Mouse (Mus musculus) adrenal gland, adult 18-20 months (tissue): Measurements from ENCODE around the gene Foxk2. TPM values are rescaled to one million over a fixed set of nuclear protein-coding genes. Genes with fewer than 3 reads are reported as not detected.
"Not testable (repeated sequence)": the region's sequence is repeated elsewhere in the genome, so short reads cannot be mapped to it uniquely, and the experiment has no call there.

Source experiments
- DNase-seq, 2 experiments: peaks; one replicate each; pipeline ENCODE4 v3.0.0; 2021 to 2022; ENCODE audit warnings: low spot score in 2 of 2
- total RNA-seq, 2 experiments: library from RNA; stranded (reverse); gene quantifications; 1 replicate in 1 of 2; 2 replicates in 1 of 2; pipeline ENCODE4 v1.2.3; 2021

Foxk2 gene
- total RNA-seq, 2 experiments from 2014 or later = 41.6 to 45.5 TPM

GRCm38 (mm10) chr11:121277516-121277915 is 17.7 kb downstream of the Foxk2 start:
- no peak for DNase-seq

- no peak for DNase-seq
These were observed 18.2 kb downstream of the Foxk2 start for GRCm38 (mm10) chr11:121278011-121278410.

GRCm38 (mm10) chr11:121282911-121283310 is 23.1 kb downstream of the Foxk2 start:
- DNase-seq = no peak

DNA sequence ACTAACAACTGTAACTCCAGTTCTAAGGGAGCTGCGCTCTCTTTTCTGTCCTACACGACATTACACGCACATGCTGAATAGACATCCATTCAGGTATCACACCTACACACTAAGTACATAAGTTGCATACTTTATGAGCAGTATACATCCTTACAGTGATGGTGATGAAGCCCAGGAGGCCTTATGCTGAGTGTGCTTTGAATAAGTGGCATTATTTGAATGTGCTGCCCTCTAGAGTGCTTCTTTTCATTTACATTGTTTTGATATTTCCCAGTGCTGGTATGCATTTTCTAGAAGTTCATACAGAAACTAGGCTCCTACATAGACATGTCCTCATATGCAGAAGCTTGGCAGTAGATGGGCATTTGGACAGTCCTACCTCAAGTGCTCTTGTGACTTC is 30.1 kb downstream of the Foxk2 start:
- no peak for DNase-seq

DNA sequence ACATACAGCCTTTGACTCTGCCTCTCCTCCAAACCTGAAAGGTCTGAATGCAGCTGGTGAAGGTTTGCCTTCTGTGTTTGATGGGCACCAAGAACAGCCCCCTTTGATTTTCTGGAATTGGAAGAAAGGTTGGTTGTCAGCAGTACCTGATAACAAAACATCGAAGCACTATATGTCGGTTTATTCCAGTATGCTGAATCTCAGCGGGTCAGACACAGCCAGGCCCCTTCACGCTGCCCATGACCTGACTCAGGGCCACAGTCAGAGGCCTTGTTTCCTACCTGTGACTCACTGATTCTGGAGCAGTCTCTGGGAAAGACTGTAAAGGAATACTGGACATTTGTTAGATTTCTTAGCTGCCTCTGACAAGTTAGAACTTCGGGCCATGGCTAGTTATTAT is 35.0 kb downstream of the Foxk2 start:
- no peak for DNase-seq

- DNase-seq = no peak
These were observed 38.7 kb downstream of the Foxk2 start for GRCm38 (mm10) chr11:121298493-121298892.

DNA sequence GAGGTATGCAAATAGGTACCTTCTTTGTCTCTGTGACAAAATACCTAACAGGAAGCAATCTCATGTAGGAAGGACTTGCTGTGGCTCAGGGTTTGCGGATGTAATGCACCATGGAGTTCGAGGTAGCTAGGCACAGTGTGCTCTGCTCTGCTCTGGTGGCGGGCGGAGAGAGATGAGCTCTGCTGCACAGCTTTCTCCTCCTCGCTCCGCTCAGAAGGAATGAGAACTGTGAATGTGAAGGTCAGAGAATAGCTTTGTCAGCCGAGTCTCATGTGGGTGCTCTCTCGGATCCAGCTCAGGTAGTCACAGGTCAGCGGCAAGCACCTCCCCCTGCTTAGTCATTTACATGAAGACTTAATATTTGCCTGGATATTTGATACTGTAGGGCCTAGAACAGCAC is 40.5 kb downstream of the Foxk2 start:
- DNase-seq = no peak

DNA sequence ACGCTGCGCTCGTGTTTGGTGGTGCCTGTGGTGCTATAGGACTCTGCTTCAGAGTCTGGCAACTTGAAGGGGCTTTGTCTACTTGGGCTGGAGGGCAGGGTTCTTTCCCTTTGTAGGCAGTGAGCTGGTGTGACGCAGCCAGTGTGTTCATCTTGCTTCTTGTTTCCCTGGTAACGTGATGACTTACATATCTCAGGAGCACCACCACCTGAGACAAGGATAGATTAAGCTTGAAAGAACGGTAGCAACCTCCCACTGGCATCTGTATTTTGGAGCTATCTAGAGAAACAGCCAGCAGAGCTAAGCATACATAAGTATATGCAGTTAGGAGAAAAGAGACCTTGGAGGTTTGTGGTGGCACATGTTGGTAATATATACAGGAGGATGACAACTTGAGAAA is 45.6 kb downstream of the Foxk2 start:
- no peak for DNase-seq

GRCm38 (mm10) chr11:121306608-121307007 is 46.8 kb downstream of the Foxk2 start:
- DNase-seq = no peak

GRCm38 (mm10) chr11:121307712-121308111 is 47.9 kb downstream of the Foxk2 start:
- not testable (repeated sequence) for DNase-seq

- no peak for DNase-seq
These were observed 66.2 kb downstream of the Foxk2 start for GRCm38 (mm10) chr11:121326034-121326433.

DNA sequence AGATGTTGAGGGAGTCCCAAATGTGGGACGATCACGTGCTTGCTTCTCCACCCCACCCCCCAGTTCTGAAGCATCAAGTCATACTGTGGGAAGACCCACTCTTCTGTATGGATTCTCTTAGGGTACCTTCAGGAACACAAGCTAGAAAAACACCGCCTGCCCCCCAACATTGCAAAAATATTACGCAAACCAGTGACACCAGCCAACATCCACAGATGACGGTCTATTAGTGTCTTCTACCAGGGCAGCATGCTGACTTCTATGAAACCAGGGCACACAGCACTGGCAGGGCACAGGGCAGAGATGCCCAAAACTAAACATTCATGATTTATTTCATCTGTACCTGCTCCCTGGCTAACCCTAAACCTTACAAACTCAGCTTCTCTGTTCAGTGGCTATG is 66.9 kb downstream of the Foxk2 start:
- DNase-seq = no peak

DNA sequence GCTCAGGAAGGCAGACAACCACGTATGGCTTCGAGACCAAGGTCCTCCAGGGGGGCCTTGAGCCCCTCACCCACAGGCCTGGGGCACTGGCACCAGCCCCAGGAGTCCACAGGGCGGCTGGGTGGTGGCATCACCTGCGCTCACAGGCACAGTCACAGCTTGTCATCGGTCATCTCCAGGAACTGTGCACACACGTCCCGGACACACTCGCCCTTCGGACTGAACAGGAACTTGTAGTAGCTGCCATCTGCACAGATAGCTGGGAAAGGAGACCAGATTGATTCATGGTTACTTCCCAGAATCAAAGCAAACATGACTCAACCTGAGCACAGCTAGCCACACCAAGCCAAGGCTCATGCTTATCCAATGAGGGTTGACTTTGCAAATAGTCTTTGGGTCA is 68.4 kb downstream of the Foxk2 start:
- no peak for DNase-seq

GRCm38 (mm10) chr11:121328619-121329018 is 68.8 kb downstream of the Foxk2 start:
- no peak for DNase-seq

DNA sequence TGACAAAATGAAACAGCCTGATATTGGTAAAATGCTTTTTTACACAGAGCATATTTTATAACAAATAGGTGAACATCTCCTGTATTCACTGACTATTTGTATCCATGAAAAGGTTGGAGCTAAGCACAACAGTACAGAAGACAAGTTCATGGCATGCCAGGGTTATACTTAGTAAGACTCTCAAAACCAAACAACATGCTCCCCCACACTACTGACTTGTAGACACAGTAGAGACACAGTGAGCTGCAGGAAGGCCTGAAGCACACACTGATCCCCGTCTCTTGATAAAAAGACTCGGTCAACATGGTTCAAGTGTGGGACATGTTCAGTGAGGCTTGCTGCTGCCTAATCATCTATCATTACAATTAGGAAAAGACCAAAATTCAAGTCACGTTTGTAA is 71.9 kb downstream of the Foxk2 start:
- DNase-seq = no peak

DNA sequence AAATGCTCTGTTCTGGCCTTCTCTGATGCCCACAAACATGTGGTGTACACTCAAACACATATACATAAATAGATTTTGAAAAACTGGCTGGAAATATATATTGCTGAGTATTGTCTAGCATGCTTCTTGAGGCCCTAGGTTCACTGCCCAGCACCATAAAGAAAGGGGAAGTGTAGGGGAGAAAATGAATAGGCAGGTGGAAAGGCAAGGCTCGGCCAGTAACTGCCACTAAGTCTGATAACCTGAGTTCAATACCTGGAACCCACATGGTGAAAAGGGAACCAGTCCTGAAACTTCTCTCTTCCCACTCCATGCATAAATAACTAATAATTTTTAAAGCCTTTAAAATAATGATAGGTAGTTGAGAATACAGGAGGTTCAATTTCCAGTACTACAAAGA is 79.9 kb downstream of the Foxk2 start:
- DNase-seq = no peak

DNA sequence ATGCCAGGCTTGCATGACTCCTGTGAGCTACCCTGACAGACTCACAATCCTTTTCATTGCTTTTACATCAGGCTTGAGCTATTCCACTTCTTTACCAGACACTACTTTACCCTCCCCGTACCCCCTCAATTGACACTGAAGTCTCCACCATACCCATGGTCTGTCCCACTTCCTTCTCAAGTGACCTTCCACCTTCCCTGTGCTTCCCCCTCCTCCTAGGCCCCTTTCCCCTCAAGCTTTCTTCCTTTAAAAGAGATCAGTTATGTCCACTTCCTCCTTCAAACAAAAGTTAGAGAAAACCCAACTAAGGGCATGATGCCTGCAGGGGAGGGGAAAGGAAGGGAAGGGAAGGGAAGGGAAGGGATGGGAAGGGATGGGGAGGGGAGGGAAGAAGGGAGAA is 80.5 kb downstream of the Foxk2 start:
- no peak for DNase-seq

DNA sequence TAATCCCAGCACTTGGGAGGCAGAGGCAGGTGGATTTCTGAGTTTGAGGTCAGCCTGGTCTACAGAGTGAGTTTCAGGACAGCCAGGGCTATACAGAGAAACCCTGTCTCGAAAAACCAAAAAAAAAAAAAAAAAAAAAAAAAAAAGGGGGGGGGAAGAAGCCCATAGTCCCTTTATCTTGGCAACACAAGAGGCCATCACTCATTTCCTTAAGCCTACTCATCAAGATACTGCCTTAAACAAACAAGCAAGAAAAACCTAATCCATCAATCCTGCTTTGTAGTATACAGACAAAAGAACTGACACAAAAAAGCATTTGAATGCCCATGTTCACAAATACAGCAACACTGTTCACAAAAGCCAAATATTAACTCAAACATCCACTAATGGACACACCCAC is 82.6 kb downstream of the Foxk2 start:
- not testable (repeated sequence) for DNase-seq

GRCm38 (mm10) chr11:121347036-121347435 is 87.2 kb downstream of the Foxk2 start:
- DNase-seq = no peak

DNA sequence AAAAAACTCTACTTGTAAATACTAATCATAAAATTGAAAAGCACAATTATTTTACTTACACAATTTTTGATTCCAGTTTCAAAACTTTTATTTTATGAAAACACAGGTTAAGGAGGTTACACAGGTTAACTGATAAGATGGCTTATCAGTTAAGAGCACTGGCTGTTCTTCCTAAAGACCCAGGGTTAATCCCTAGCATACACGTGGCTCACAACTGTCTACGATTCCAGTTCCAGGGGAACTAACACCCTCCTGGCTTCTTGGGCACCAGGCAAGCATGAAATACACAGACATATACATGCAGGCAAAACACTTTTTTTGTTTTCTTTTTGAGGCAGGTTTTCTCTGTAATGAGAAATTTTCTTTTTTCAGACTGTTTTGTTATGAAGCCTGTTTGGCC is 88.4 kb downstream of the Foxk2 start:
- no peak for DNase-seq

DNA sequence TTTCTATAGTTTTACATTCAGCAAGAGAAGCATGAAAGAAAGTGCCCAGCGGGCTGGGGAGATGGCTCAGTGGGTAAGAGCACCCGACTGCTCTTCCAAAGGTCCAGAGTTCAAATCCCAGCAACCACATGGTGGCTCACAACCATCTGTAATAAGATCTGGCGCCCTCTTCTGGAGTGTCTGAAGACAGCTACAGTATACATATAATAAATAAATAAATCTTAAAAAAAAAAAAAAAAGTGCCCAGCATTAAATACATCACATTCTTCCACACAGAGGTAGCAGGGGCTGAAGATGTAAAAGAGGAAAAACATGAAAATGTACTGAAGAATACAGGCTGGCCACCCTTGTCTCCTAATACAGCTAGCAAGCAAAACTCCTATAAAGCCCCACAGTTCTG is 88.9 kb downstream of the Foxk2 start:
- not testable (repeated sequence) for DNase-seq

DNA sequence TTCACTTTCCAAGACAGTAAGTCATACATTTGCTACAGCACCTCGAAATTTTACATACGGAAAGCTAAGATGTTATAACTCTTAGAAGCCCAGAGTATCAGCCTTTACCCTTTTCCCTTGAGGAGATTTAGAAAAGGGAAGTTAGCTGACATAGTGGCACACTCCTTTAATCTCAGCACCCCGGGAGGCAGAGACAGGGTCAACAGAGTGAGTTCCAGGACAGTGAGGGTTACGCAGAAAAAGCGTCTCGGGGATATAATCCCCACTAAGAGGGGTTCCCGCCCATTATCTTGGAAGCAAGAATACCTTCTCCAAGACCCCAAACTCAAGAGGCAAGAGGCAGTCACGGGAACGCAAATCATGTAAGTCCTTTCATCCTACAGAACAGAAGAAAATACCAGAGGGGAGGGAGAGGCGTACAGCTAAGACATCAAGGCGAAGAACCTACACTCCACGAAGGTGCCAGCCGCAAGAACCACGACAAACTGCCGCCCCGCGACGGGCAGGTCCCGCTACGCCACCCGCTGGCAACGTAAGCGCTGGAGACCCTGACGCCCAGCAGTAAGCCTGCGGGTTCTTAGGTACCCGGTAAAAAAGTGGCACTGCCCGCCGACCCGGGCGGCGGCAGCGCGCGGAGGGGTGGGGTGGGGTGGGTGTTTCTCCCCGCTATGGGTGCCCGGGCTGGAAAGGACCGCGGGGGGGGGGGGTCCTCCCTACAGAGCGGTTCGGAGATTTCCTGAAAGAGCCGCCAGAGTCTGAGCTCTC is 93.7 kb downstream of the Foxk2 start:
- peak; percentile 27 to 45 for DNase-seq

- DNase-seq = peak; percentile 98 to 99
These were observed 94.4 kb downstream of the Foxk2 start, which contains the start of gene Wdr45b for GRCm38 (mm10) chr11:121354091-121354707. Gene Wdr45b (minus strand): TSS chr11:121354445.
